Mouse (Mus musculus) brain, embryonic 14.5 days (tissue): ENCODE measurements around the gene Creb5.

Source experiments
- CTCF ChIP-seq: fragments of 200-500 bp; IDR thresholded peaks from 2 replicates; pipeline ENCODE4 v1.5.1; 2012; ENCODE audit warnings: inconsistent platforms, mild to moderate bottlenecking, moderate library complexity, borderline replicate concordance; ENCODE audit not compliant: insufficient read depth, insufficient read length; ENCODE audit errors: extremely low read depth
- POLR2A ChIP-seq: fragments of 200-500 bp; IDR thresholded peaks from 2 replicates; pipeline ENCODE4 v1.6.1; 2012; ENCODE audit warnings: mild to moderate bottlenecking, inconsistent platforms, borderline replicate concordance; ENCODE audit not compliant: poor library complexity, insufficient read depth, insufficient read length, severe bottlenecking; ENCODE audit errors: extremely low read depth

DNA sequence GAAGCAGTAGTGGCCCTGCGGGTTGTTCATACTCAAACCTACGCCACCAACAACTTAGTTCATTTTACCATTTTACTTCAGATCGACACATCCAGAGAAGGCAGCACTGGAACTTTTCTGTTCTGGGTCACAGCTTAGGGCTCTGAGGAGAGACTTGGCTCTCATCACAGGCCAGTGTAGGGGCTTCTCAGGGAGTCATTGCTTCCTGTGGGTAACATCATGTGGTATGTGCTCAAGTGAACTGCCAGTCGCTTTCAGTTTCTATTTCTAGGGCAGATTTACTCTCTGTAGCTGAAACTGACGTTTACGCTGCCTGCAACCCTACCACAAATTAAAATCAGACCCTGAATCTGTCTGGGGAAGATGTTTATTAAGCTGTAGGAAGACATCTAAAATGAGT lies 302.7 kb downstream of the Creb5 start:
- TF ChIP-seq CTCF, result no peak
- no peak for TF ChIP-seq POLR2A
